Mouse (Mus musculus): ENCODE measurements around the gene Rph3al.

DNA sequence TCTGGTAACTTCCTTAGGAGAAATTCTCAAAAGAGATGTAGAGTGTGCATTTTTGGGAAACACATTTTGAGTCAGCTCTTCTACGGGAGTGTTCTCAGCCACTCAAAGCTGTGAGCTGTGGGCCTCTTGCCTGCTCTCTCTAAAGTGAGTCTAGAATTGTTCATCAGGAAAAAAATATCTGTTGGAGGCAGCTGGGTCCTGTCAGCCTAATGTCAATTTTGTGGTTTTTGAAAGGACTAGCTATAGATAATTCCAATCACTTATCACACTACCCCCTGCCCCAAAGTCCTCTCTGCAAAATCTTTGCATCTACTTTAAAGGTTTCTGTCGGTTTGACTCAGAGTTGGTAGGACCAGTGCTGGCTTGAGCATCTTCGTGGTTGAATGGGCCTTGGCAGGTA, 20.9 kb downstream of the Rph3al start:
- TF ChIP-seq ZNF384 (IDR thresholded peaks at IDR 0.05; ENCODE audit: low read depth, low read length) (no peak), CHD2 (IDR thresholded peaks at IDR 0.05; ENCODE audit: low read depth, low read length) (no peak)
